Mouse (Mus musculus) adrenal gland, adult (tissue): ENCODE measurements around the gene Zfp831.

Source experiments
- DNase-seq, 2 experiments: peaks; one replicate each; pipeline ENCODE4 v3.0.0; 2022 to 2023; ENCODE audit warnings: low spot score in 1 of 2; ENCODE audit not compliant: inconsistent age in 2 of 2

Gene Zfp831

GRCm38 (mm10) chr2:174636750-174637149 is 6.6 kb upstream of the Zfp831 start:
- no peak for DNase-seq

DNA sequence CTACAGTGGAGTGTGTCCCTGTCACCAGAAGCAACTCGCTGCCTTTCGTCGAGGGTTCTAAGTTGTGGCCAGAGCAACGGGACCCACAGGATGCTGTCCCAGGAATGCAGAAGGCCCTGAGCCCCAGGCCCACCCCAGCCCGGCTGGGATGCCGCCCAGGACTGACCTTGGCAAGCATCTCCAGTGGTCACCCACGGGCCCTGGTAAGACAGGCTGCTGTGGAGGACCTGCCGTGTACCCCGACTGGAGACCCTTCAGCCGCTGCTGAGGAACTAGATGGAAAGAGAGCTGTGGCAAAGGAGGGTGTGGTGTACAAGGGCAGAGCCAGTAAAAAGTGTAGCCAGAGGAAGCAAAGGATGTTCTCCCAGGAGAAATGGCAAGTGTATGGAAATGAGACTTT is 1.6 kb downstream of the Zfp831 start:
- DNase-seq: no peak

- DNase-seq: no peak
Measured at GRCm38 (mm10) chr2:174652864-174653263, 9.5 kb downstream of the Zfp831 start.

- no peak for DNase-seq
Measured at GRCm38 (mm10) chr2:174655341-174655740, 12.0 kb downstream of the Zfp831 start.

GRCm38 (mm10) chr2:174658229-174658844 is 15.0 kb downstream of the Zfp831 start:
- peak; percentile 24 to 80 for DNase-seq

DNA sequence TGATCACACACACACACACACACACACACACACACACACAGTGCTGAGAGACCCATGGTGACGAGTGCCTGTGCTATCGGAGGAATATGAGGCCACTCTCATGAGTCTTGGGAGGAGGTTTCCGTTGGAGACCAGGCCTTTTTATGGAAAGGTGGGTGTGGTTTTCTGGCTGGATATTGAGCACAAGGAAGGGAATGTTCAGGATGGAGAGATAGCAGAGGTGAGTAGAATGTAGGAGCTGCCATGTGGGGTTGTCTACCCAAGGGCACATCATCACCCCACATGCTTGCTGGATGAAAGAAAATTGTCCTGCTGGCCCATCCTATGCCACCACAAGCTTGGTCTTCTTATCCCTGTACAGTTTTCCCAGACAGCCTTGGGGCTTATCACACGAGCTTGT is 16.5 kb downstream of the Zfp831 start:
- no peak for DNase-seq

- no peak for DNase-seq
Measured at GRCm38 (mm10) chr2:174660321-174660720, 17.0 kb downstream of the Zfp831 start.

DNA sequence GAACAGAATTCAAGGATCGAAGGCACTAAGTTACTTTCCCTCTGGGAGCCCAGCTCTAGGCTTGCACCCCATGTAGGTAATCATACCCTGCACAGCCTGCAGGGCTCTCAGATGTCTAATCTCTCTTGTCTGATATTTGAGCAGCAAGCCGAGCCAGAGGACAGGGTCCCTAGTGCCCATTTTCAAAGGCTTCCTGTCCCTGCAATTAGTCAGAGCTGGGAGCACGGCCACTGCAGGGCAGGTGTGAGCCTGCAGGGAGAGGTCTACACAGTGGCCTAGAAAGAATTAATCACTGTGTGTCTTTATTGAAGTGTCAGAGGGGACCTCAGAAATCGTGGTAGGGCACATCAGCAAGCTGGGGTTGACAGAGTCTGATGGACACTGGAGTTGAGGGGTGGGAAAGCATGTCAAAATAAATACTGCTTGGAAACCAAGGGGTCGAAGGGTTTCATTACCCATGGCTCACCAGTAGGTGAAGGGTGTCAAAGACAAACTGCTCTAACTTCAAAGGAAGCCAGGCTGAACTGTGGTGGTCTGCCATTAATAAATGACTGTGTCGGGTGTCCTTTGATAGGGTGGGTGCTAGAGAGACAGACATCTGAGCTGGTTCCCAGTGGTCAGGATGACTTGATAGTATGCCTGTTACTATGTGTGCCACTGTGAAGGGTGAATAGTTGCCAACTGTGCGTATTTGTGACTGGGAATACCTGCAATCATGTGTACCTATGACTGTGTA is 18.3 kb downstream of the Zfp831 start:
- no peak for DNase-seq

DNA sequence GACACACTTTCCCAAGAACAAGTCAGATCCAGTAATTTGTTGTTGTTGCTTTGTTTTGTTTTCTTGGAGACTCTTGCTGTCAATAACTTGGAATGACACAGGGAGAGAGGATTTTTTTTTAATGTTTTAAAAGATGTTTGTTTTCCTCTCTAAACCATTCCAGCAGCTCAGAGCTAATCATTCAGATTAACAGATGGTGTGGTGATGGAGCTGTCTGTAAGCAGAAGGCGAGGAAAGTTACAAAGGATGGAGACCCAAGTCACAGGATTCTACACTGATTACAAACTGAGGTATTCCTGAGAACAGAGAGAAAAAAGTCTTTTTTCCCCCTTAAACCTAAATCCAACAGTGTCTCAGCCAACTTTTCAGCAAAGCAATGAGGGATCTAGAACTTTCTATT is 19.3 kb downstream of the Zfp831 start:
- DNase-seq: no peak

GRCm38 (mm10) chr2:174665404-174665803 is 22.1 kb downstream of the Zfp831 start:
- DNase-seq: no peak

DNA sequence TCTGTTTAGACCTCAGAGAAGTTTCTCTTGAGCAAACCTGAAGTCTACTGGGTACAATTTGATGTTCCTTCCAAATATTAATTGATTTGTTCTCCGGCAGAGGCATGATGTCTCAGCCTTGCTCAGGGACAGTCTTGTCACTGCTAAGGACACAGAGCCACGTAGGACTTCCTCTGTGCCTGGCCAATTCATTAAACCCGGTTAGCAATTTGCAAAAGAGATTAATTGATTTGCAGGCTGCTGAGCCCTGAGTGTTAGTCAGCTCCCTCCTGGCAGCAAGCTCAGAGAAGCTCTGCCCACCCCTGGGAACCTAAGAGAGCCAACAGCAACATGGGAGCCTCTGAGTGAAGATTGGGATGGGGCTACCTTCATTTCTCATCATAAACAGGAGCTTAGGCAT is 25.5 kb downstream of the Zfp831 start:
- DNase-seq: peak; percentile 22 to 52

GRCm38 (mm10) chr2:174672506-174673190 is 29.3 kb downstream of the Zfp831 start:
- peak; percentile 53 to 89 for DNase-seq

DNA sequence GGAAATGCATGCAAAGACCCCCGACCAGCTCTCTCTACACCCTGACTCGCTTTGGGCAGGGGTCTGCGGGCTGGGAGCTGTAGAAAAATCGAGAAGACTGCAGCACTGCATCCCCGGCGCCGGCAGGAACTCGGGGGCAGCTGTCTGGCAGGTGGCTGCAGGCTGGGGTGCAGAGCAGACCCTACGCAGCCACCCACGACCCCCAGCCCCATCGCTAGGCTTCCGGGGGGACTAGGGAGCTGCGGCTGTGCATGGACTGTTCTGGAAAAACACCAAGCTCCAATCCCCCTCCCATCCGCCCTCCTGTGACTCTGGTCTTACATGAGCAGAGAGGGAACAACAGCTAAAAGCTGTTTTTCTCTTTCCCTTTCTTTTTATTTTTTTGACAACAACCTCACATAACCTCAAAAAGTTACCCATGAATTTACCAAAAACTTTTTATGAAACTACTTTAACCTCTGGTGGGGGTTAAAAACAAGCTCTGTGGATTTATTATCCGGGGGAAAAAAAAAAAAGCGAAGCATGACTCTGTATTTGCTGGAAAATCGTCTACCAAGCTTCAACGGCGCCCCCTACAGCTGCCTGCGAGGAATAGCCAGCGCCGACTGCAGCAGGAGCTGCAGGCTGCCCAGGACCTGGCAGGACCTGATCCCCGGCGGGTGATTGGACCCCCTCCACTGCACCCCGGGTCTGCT is 30.4 kb downstream of the Zfp831 start:
- DNase-seq: peak; percentile 83 to 96

GRCm38 (mm10) chr2:174674287-174675045 is 31.1 kb downstream of the Zfp831 start:
- no peak for DNase-seq

- DNase-seq: peak; percentile 61 to 90
Measured at GRCm38 (mm10) chr2:174675642-174676041, 32.3 kb downstream of the Zfp831 start.

GRCm38 (mm10) chr2:174701351-174701750 is 58.0 kb downstream of the Zfp831 start:
- no peak for DNase-seq

- no peak for DNase-seq
Measured at GRCm38 (mm10) chr2:174707101-174707500, 63.8 kb downstream of the Zfp831 start.

DNA sequence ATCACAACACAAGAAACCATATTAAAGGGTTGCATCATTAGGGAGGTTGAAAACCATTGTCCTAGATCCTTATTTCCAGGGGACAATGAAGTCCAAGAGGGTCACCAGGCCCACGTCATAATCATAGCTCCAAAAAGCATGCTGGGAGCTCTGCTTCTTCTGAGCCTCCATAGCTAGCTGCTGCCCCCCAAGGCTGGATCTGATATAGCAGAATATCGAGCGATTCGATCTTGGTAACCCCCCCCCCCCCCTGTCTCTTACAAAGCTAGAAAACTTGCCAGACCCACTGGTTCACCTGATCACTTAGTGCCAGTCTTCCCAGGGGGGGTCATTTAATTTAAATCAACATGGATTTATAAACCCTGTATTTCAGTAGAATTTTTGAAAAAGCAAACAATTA is 65.3 kb downstream of the Zfp831 start:
- no peak for DNase-seq

DNA sequence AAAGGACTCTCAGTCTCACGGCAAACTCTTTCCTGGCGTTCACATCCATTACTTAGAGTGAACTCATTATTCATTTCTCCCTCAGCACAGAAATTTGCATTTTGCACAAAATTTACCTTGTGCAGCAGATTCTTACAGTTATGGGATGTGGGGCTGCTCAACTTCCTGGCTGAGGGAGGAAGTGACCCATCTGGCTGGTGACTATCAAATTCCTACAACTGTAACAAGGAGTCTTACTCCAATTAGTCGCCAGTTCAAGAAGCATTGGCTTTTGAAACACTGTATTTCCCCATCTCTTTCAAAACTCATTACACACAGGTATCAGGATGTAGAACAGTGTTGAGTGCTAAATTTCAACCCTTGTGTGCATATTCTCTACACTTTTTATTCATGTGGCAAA is 66.9 kb downstream of the Zfp831 start:
- DNase-seq: no peak

GRCm38 (mm10) chr2:174712043-174712442 is 68.7 kb downstream of the Zfp831 start:
- no peak for DNase-seq

GRCm38 (mm10) chr2:174715938-174716337 is 72.6 kb downstream of the Zfp831 start:
- no peak for DNase-seq
